Mouse (Mus musculus) cerebellum, adult (tissue): ENCODE results near the gene Ank2.
"Not testable (repeated sequence)": the region's sequence is repeated elsewhere in the genome, so short reads cannot be mapped to it uniquely, and the experiment has no call there.

ENCODE experiments used
- ATAC-seq: cut with Nextera tagmentation; 2 replicates; pipeline ENCODE4 v1.9.2; 2017; ENCODE audit warnings: mild to moderate bottlenecking, moderate library complexity, mixed read lengths; ENCODE audit not compliant: insufficient number of reproducible peaks, low FRiP score, low TSS enrichment

Ank2 gene

GRCm38 (mm10) chr3:127367450-127367849, 131.7 kb downstream of the Ank2 start:
- ATAC-seq = no peak

- peak; percentile 75 for ATAC-seq
These were observed 135.6 kb downstream of the Ank2 start for GRCm38 (mm10) chr3:127363512-127363911.

DNA sequence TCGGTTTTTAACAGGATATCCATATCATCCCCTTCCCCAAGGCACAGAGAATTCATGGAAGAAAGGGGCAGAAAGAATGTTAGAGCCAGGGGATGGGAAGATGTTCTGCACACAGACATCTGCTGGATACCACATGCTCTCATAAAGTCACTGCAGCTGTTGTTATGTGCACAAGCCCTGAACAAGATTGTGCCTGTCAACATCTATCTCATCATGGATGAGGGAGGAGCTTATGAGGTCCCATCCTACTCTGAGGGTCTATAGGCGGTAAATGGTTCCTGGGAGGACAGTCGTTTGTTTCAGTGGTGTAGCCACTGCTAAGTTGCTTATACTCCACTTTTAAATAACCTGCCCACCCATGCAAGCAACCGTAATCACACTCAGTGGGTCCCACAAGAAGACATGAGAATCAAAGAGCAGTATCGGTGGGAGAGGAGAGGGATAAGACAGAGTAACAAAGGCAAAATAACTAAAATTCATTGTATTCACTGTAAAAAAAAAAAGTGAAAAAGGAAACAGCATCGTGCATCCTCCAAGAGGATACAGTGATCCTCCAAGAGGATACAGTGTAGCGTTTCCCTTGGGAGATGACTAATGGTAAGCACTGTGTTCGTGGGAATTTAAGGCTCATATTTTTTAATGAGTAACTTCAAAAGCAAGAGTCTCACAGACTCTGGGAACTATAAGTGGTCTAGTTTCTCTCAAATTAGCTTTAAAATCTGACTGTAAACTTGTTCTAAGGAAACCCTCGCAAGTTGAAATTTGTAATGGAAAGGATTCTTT, 136.3 kb downstream of the Ank2 start:
- ATAC-seq = no peak

- ATAC-seq = no peak
These were observed 137.3 kb downstream of the Ank2 start for GRCm38 (mm10) chr3:127361846-127362245.

DNA sequence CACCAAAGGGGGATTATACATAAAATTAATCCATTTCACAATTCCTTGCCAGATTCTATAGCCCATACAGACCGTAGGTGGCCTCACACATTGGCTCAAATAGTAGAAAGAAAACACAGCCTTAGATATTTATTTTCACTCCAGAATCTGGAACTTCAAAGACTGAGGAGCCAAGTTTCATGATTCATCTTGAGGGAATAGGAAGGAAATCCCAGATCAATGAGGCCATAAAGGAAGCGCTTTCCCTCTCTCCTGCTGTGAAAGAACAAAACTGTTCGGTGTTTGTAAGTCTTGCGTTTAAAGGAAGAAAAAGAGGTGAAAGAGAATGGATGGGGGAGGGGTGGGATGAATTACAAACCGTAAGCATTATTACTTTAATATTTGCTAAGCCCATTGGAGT, 137.8 kb downstream of the Ank2 start:
- no peak for ATAC-seq

DNA sequence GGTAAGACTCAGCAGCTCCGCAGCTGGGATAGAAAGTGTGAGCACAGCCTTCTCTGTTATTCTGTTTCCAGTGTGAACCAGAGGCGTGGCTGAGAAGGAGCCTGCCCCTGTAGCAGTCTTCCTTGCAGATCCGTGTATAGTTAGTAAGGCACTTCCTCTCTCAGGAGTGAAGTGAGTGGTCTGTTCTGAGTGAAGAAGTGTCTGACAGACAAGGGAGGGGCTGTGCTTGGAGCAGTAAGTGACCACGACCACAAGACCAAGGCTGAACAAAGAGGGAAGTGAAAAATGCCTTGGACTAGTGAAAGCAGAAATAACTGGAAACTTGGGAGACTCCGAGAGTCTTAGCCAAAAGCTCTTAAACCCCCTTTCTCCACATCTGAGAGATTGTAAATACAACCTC, 143.9 kb downstream of the Ank2 start:
- peak; percentile 52; the same call in 1 of the 2 replicates for ATAC-seq

- no peak for ATAC-seq
These were observed 148.4 kb downstream of the Ank2 start for GRCm38 (mm10) chr3:127350602-127351362.

- ATAC-seq = no peak
These were observed 150.2 kb downstream of the Ank2 start for GRCm38 (mm10) chr3:127348926-127349325.

DNA sequence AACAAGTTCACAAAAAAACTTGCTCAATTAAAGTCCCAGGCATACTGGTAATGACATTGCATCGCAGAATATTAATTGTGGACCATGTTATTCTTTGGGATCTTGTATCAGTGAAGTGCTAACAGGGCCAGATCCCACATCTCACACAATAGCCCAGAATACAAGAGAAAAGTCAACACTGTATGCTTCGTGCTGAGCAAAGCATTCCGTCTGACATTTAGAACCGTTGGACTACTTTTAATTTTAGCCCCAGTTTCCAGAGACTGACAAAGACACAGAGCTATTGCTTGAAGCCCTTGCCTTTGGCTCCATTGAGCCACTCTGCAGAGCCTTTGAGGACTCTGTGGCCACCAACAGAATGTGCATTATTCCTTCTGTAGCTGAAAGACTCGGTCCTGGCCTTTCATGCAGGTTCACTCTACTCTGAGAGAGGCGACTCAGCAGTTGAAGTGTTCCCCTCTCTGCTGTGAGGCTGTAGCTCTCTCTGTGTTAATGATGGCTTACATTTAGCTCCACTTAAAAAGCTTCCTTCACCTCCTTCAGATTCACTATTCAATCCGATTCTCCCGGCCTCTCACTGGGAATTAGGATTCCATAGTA, 153.2 kb downstream of the Ank2 start:
- no peak for ATAC-seq

DNA sequence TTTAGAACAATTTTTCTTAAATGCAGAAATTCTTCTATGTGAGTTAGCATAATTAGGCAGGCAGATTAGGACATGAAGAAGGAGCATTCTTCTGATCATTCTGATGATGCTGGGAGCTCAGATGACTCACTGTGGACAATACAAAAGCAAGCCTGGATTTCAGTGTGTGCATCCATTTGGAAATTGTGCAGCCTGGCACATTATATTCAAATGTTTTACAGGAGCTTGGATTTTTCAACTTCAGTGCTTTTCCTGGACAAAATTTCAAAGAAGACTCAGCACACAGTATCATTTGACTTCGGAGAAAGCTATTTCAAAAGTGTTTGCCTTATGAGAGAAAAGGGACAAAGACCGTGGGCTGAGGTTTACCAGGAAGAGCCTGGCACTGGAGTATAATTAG, 157.8 kb downstream of the Ank2 start:
- ATAC-seq = no peak

DNA sequence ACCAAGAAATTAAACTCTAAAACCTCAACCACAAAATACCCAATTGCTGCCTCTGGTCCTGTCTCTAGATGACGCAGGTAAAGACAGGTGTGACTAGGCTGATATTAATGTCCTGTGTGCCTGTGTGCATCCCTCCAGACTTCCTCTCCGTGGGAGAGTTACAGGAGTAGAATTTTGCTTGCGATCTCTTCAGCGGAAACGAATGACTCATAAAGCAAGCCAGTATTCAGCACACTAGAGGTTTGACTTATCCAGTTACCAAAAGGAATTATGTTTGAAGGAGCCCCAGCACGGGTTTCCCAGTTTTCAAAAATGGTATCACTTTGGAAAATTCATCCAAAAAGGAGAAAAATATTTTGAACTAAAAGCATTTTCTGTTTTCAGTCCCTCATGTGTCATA, 164.3 kb downstream of the Ank2 start:
- no peak for ATAC-seq

DNA sequence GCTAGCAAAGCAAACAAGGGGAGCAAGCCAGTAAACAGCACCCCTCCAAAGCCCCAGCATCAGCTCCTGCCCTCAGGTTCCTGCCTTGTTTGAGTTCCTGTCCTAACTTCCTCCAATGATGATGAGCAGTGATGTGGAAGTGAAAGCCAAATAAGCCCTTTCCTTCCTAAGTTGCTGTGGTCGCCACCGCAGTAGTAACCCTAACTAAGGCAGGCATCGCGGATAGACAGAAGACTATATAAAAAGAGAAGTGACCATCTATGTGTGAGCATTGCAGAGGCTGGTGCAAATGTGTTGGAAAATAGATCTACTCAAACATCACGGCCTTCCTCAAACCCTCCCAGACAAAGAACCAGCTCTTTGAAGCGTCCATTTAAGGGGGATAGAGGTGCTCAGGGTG, 167.6 kb downstream of the Ank2 start:
- no peak for ATAC-seq

GRCm38 (mm10) chr3:127326355-127326754, 172.8 kb downstream of the Ank2 start:
- no peak for ATAC-seq

- ATAC-seq = no peak
These were observed 176.3 kb downstream of the Ank2 start for GRCm38 (mm10) chr3:127322870-127323269.

- no peak for ATAC-seq
These were observed 177.5 kb downstream of the Ank2 start for GRCm38 (mm10) chr3:127321645-127322044.

- not testable (repeated sequence) for ATAC-seq
These were observed 178.1 kb downstream of the Ank2 start for GRCm38 (mm10) chr3:127321031-127321430.

DNA sequence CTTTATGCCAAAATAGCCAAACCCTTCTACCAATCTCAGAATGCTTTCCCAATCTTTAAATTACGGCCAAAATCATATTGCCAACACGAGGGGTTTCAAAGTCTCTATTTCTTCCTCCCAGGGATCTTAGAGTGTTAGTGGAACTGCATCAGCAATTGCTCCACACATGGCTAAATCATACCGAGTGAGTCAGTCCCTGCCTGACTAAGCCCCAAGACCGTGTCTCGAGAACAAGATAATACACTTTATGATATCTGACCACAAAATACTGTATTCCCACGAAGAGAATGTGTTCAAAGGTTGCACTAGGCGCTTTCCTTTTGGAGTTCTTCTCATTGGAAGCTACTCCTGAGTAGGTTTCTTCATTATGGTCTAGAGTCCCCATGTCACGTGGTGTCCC, 178.8 kb downstream of the Ank2 start:
- no peak for ATAC-seq

GRCm38 (mm10) chr3:127317641-127318040, 181.5 kb downstream of the Ank2 start:
- ATAC-seq = no peak

GRCm38 (mm10) chr3:127316717-127317116, 182.4 kb downstream of the Ank2 start:
- ATAC-seq = no peak

GRCm38 (mm10) chr3:127311521-127311920, 187.6 kb downstream of the Ank2 start:
- ATAC-seq = no peak

DNA sequence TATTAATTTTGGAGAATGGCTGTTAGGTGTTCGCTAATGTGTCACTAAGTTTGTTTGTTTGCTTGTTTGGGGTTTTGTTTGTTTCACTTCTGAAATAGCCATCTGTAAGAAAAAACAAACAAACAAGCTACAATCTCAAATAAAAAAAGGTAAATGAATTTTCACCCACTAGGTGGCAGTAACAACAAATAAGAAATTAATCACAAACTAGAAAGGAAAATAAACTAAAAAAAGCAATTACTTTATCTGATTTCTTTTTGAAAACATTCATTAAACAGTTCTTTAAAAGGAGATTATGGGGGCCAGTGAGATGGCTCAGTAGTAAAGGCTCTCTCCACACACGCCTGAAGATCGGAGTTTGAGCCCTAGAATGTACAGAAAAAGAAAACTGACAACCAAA, 189.1 kb downstream of the Ank2 start:
- ATAC-seq = no peak
